Mouse (Mus musculus): ENCODE measurements around the gene Prkg1.

- no peak for TF ChIP-seq POLR2A (IDR thresholded peaks at IDR 0.05; ENCODE audit: insufficient read depth, low read depth, low read length)
- no peak for TF ChIP-seq CTCF (IDR thresholded peaks at IDR 0.05)
Observed at GRCm38 (mm10) chr19:31158944-31159460, 605.8 kb downstream of the Prkg1 start.
